Mouse (Mus musculus) stomach, postnatal 0 days (tissue): ENCODE measurements around the gene Bcl7b. TPM values are rescaled to one million over a fixed set of nuclear protein-coding genes. Genes with fewer than 3 reads are reported as not detected.

Experiments used
- ATAC-seq: fragments of 200-750 bp; cut with Nextera tagmentation; 2 replicates; pipeline ENCODE4 v1.8.0; 2017; ENCODE audit not compliant: low FRiP score, low TSS enrichment
- DNase-seq: peaks from one replicate; pipeline ENCODE4 v3.0.0-alpha.2; 2016; ENCODE audit warnings: low spot score
- H3K27ac ChIP-seq: fragments of 300-500 bp; sonication (generic); replicated peaks from 2 replicates; pipeline ENCODE4 v1.5.1; 2014; ENCODE audit warnings: mild to moderate bottlenecking, control low read depth
- H3K27me3 ChIP-seq: fragments of 300-500 bp; sonication (generic); 2 replicates; pipeline ENCODE4 v1.6.1; 2014; ENCODE audit warnings: low read length; ENCODE audit not compliant: control insufficient read depth, insufficient read depth
- H3K36me3 ChIP-seq: fragments of 300-500 bp; sonication (generic); 2 replicates; pipeline ENCODE4 v1.6.1; 2014; ENCODE audit warnings: low read length, mixed read lengths; ENCODE audit not compliant: control insufficient read depth, insufficient read depth
- H3K4me1 ChIP-seq: fragments of 300-500 bp; sonication (generic); replicated peaks from 2 replicates; pipeline ENCODE4 v1.6.1; 2014; ENCODE audit warnings: antibody characterized with exemption; ENCODE audit not compliant: control insufficient read depth, insufficient read depth
- H3K4me2 ChIP-seq: fragments of 300-500 bp; sonication (generic); replicated peaks from 2 replicates; pipeline ENCODE4 v1.6.1; 2014; ENCODE audit warnings: low read depth, mild to moderate bottlenecking, control low read depth, moderate library complexity
- H3K4me3 ChIP-seq: fragments of 300-500 bp; sonication (generic); 2 replicates; pipeline ENCODE4 v1.5.1; 2014; ENCODE audit warnings: low read depth, low read length, control low read depth
- H3K9ac ChIP-seq: fragments of 300-500 bp; sonication (generic); 2 replicates; pipeline ENCODE4 v1.6.1; 2014; ENCODE audit warnings: mild to moderate bottlenecking, low read length, control low read depth, mixed read lengths
- H3K9me3 ChIP-seq: fragments of 300-500 bp; sonication (generic); 2 replicates; pipeline ENCODE4 v1.6.1; 2016; ENCODE audit warnings: low read length; ENCODE audit not compliant: control insufficient read depth
- CTCF ChIP-seq: IDR thresholded peaks from 2 replicates; pipeline ENCODE4 v1.5.1; 2016; ENCODE audit warnings: antibody characterized with exemption, low read depth, mild to moderate bottlenecking, moderate library complexity
- EP300 ChIP-seq: optimal IDR thresholded peaks from 2 replicates; pipeline ENCODE3; 2016; ENCODE audit warnings: antibody characterized with exemption
- WGBS: fragments of 180-500 bp; shearing (Covaris S2); extraction: QIAGEN DNeasy Blood & Tissue Kit; methylation state at CpG from one replicate; pipeline ENCODE4 v1.1.7; 2014; 5-methylcytosine and 5-hydroxymethylcytosine counted together
- polyA plus RNA-seq: library from polyadenylated mRNA; unstranded; fragments of >200 nt; fragmentation: Nextera tagmentation; extraction: Ambion mirVana; gene quantifications from 2 replicates; pipeline ENCODE4 v1.2.1, GENCODE M21; 2015

Gene Bcl7b
- polyA plus RNA-seq, 1 experiment from 2014 or later, result 50.4 TPM

GRCm38 (mm10) chr5:135192431-135192830 lies 24.3 kb downstream of the Bcl7b start:
- TF ChIP-seq EP300, result no peak
- no peak for TF ChIP-seq CTCF

GRCm38 (mm10) chr5:135196367-135196766 lies 28.3 kb downstream of the Bcl7b start:
- H3K36me3 ChIP-seq, result peaks cover 4% of the 10 kb centered on the region; the same call in 1 of the 2 replicates
- H3K4me1 ChIP-seq, result no peaks in the 10 kb centered on the region
- H3K27ac ChIP-seq, result no peak overlapping the region
- H3K9me3 ChIP-seq, result no peaks in the 10 kb centered on the region
- no peak overlapping the region for H3K4me3 ChIP-seq
- no peaks in the 10 kb centered on the region for H3K27me3 ChIP-seq
- no peak overlapping the region for H3K9ac ChIP-seq
- H3K4me2 ChIP-seq, result no peak overlapping the region
- DNase-seq (no peak), ATAC-seq (no peak)
- TF ChIP-seq CTCF, result no peak
- TF ChIP-seq EP300, result no peak
- 67% methylated on average over 6 of the region's 6 CpGs for WGBS

More at GRCm38 (mm10) chr5:135192431-135192830, 24.3 kb downstream of the Bcl7b start:
- no peak for DNase-seq
- Histone ChIP-seq H3K4me1 (peaks cover 3% of the 10 kb centered on the region; the same call in 1 of the 2 replicates), H3K36me3 (no peaks in the 10 kb centered on the region), H3K27ac (no peak overlapping the region), H3K4me2 (no peak overlapping the region), H3K4me3 (no peak overlapping the region), H3K9ac (no peak overlapping the region), H3K27me3 (no peaks in the 10 kb centered on the region), H3K9me3 (no peaks in the 10 kb centered on the region)
- WGBS, result 83% methylated on average over 1 of the region's 1 CpGs
- ATAC-seq, result no peak

- DNase-seq (no peak), ATAC-seq (no peak)
- Histone ChIP-seq H3K4me1 (no peaks in the 10 kb centered on the region), H3K36me3 (peaks cover 12% of the 10 kb centered on the region; the same call in 1 of the 2 replicates), H3K9me3 (no peaks in the 10 kb centered on the region), H3K4me2 (no peak overlapping the region), H3K27ac (no peak overlapping the region), H3K4me3 (no peak overlapping the region), H3K27me3 (no peaks in the 10 kb centered on the region), H3K9ac (no peak overlapping the region)
- 64% methylated on average over 3 of the region's 3 CpGs for WGBS
- TF ChIP-seq EP300 (no peak), CTCF (no peak)
These were observed 34.7 kb downstream of the Bcl7b start for GRCm38 (mm10) chr5:135202763-135203162.

GRCm38 (mm10) chr5:135208197-135208596 lies 40.1 kb downstream of the Bcl7b start:
- Histone ChIP-seq H3K27me3 (no peaks in the 10 kb centered on the region), H3K27ac (no peak overlapping the region), H3K36me3 (peaks cover 29% of the 10 kb centered on the region), H3K4me3 (no peak overlapping the region), H3K4me1 (no peaks in the 10 kb centered on the region), H3K9me3 (no peaks in the 10 kb centered on the region), H3K4me2 (no peak overlapping the region), H3K9ac (no peak overlapping the region)
- DNase-seq (no peak), ATAC-seq (no peak)
- TF ChIP-seq CTCF, result peak; percentile 51
- no peak for TF ChIP-seq EP300
- 86% methylated on average over 1 of the region's 1 CpGs for WGBS

- WGBS, result 78% methylated on average over 6 of the region's 6 CpGs
- Histone ChIP-seq H3K4me3 (no peak overlapping the region), H3K9ac (no peak overlapping the region), H3K4me1 (no peaks in the 10 kb centered on the region), H3K27me3 (no peaks in the 10 kb centered on the region), H3K27ac (no peak overlapping the region), H3K4me2 (no peak overlapping the region), H3K9me3 (no peaks in the 10 kb centered on the region), H3K36me3 (peaks cover 35% of the 10 kb centered on the region)
- DNase-seq, result no peak
- no peak for ATAC-seq
- no peak for TF ChIP-seq EP300
- TF ChIP-seq CTCF, result no peak
These were observed 48.8 kb downstream of the Bcl7b start for GRCm38 (mm10) chr5:135216871-135217270.

- H3K4me3 ChIP-seq, result no peak overlapping the region
- no peaks in the 10 kb centered on the region for H3K27me3 ChIP-seq
- ATAC-seq (no peak), DNase-seq (no peak)
- H3K36me3 ChIP-seq, result peaks cover 39% of the 10 kb centered on the region
- no peak overlapping the region for H3K4me2 ChIP-seq
- no peak for TF ChIP-seq CTCF
- TF ChIP-seq EP300, result no peak
- H3K9me3 ChIP-seq, result no peaks in the 10 kb centered on the region
- no peaks in the 10 kb centered on the region for H3K4me1 ChIP-seq
- no peak overlapping the region for H3K27ac ChIP-seq
- no peak overlapping the region for H3K9ac ChIP-seq
These were observed 52.9 kb downstream of the Bcl7b start for GRCm38 (mm10) chr5:135220941-135221340.
